Mouse (Mus musculus) ES-E14 (cell line): ENCODE results near the gene Dtd2. TPM values are rescaled to one million over a fixed set of nuclear protein-coding genes. Genes with fewer than 3 reads are reported as not detected.

Experiments used
- DNase-seq: peaks from one replicate; pipeline ENCODE4 v3.0.0-alpha.2; 2013; ENCODE audit warnings: low read depth, low spot score
- H3K27ac ChIP-seq: 2 replicates; pipeline ENCODE4 v1.5.1; 2012; ENCODE audit warnings: low read depth, mild to moderate bottlenecking, low read length, moderate library complexity, mixed read lengths; ENCODE audit not compliant: poor library complexity, insufficient read depth, severe bottlenecking
- H3K36me3 ChIP-seq: 2 replicates; pipeline ENCODE4 v1.6.1; 2012; ENCODE audit warnings: mild to moderate bottlenecking, low read length, moderate library complexity, mixed read lengths; ENCODE audit not compliant: control insufficient read depth, poor library complexity, insufficient read depth, severe bottlenecking
- H3K4me1 ChIP-seq, 2 experiments: fragments of 150-350 bp in 1 of 2; sonication (generic) in 1 of 2; 2 replicates each; pipeline ENCODE4 v1.6.1; 2012; ENCODE audit warnings: low read length in 2 of 2, mild to moderate bottlenecking in 1 of 2, mixed read lengths in 1 of 2; ENCODE audit not compliant: control insufficient read depth in 2 of 2, insufficient read depth in 2 of 2, poor library complexity in 1 of 2
- H3K4me3 ChIP-seq, 2 experiments: fragments of 150-350 bp in 1 of 2; sonication (generic) in 1 of 2; 2 replicates each; pipeline ENCODE4 v1.5.1; 2012; ENCODE audit warnings: low read length in 2 of 2, low read depth in 1 of 2, mild to moderate bottlenecking in 1 of 2, mixed read lengths in 1 of 2; ENCODE audit not compliant: insufficient read depth in 1 of 2, poor library complexity in 1 of 2, severe bottlenecking in 1 of 2
- H3K9ac ChIP-seq: 2 replicates; pipeline ENCODE4 v1.6.1; 2012; ENCODE audit warnings: low read depth, mild to moderate bottlenecking, low read length, mixed read lengths; ENCODE audit not compliant: poor library complexity, insufficient read depth, severe bottlenecking
- H3K9me3 ChIP-seq: fragments of 150-350 bp; sonication (generic); 2 replicates; pipeline ENCODE4 v1.6.1; 2012; ENCODE audit warnings: low read depth, mild to moderate bottlenecking, low read length; ENCODE audit not compliant: control insufficient read depth, insufficient read depth
- CHD2 ChIP-seq: IDR thresholded peaks from 2 replicates; pipeline ENCODE4 v1.6.1; 2014; ENCODE audit warnings: mild to moderate bottlenecking, low read depth, low read length, inconsistent platforms
- HCFC1 ChIP-seq: IDR thresholded peaks from 2 replicates; pipeline ENCODE4 v1.6.1; 2012; ENCODE audit warnings: low read length, inconsistent platforms, borderline replicate concordance; ENCODE audit not compliant: insufficient read depth
- MAFK ChIP-seq: IDR thresholded peaks from 2 replicates; pipeline ENCODE4 v1.6.1; 2014; ENCODE audit warnings: mild to moderate bottlenecking, low read depth, low read length, inconsistent platforms; ENCODE audit not compliant: insufficient read depth
- ZC3H11A ChIP-seq: IDR thresholded peaks from 2 replicates; pipeline ENCODE4 v1.6.1; 2012; ENCODE audit warnings: low read depth, mild to moderate bottlenecking, inconsistent platforms, low read length, borderline replicate concordance
- ZNF384 ChIP-seq: IDR thresholded peaks from 2 replicates; pipeline ENCODE4 v1.6.1; 2012; ENCODE audit warnings: low read depth, low read length, inconsistent platforms
- in situ Hi-C, 2 experiments: fragments of 600-800 bp; cut with MboI; formaldehyde crosslinking; loops; one replicate each; pipeline ENCODE4 v1.15.1; 2025; ENCODE audit warnings: low sequenced_read_pairs in 2 of 2, inconsistent platforms in 1 of 2; ENCODE audit not compliant: unreplicated experiment in 2 of 2
- total RNA-seq: library from RNA; depleted of rRNA; stranded (reverse); fragments of 300-350 nt; gene quantifications from 2 replicates; pipeline ENCODE4 v1.2.3, GENCODE M21; 2012

The Dtd2 gene
- total RNA-seq, 1 experiment = 11.9 TPM

GRCm38 (mm10) chr12:51990629-51991028 lies 15.7 kb downstream of the Dtd2 start:
- H3K9me3 ChIP-seq = no peaks in the 10 kb centered on the region
- no peak for DNase-seq
- H3K27ac ChIP-seq = no peak overlapping the region
- H3K36me3 ChIP-seq = no peaks in the 10 kb centered on the region
- no peaks in the 10 kb centered on the region for H3K4me1 ChIP-seq
- H3K9ac ChIP-seq = no peak overlapping the region
- in situ Hi-C loops = no loop called here
- TF ChIP-seq ZC3H11A (no peak), CHD2 (no peak), ZNF384 (no peak), HCFC1 (no peak), MAFK (no peak)
- no peak overlapping the region for H3K4me3 ChIP-seq

- TF ChIP-seq ZC3H11A = no peak
- TF ChIP-seq MAFK = no peak
- TF ChIP-seq ZNF384 = no peak
- no peak for TF ChIP-seq HCFC1
- TF ChIP-seq CHD2 = no peak
- in situ Hi-C loops = no loop called here
- H3K36me3 ChIP-seq = no peaks in the 10 kb centered on the region
- H3K4me1 ChIP-seq = no peaks in the 10 kb centered on the region; a peak in 1 of 4 replicates
- no peak overlapping the region for H3K9ac ChIP-seq
- no peak overlapping the region for H3K4me3 ChIP-seq
- no peak overlapping the region for H3K27ac ChIP-seq
- H3K9me3 ChIP-seq = no peaks in the 10 kb centered on the region
- no peak for DNase-seq
Measured at GRCm38 (mm10) chr12:51988536-51988935, 17.8 kb downstream of the Dtd2 start.

- H3K4me1 ChIP-seq = peaks cover 0 to 1% of the 10 kb centered on the region in 2 experiments; a peak in 1 of 4 replicates
- no peak for DNase-seq
- H3K27ac ChIP-seq = no peak overlapping the region
- H3K9ac ChIP-seq = no peak overlapping the region
- H3K36me3 ChIP-seq = no peaks in the 10 kb centered on the region
- H3K9me3 ChIP-seq = no peaks in the 10 kb centered on the region
- H3K4me3 ChIP-seq = no peak overlapping the region
- in situ Hi-C loops = no loop called here
- no peak for TF ChIP-seq ZNF384
- TF ChIP-seq CHD2 = no peak
- no peak for TF ChIP-seq HCFC1
- TF ChIP-seq MAFK = no peak
- TF ChIP-seq ZC3H11A = no peak
Measured at GRCm38 (mm10) chr12:51985826-51986225, 20.5 kb downstream of the Dtd2 start.

GRCm38 (mm10) chr12:51985163-51985748 lies 21.0 kb downstream of the Dtd2 start:
- Histone ChIP-seq H3K36me3 (no peaks in the 10 kb centered on the region), H3K27ac (no peak overlapping the region), H3K4me1 (peaks cover 0 to 1% of the 10 kb centered on the region in 2 experiments; a peak in 1 of 4 replicates), H3K9ac (no peak overlapping the region), H3K4me3 (no peak overlapping the region), H3K9me3 (no peaks in the 10 kb centered on the region)
- DNase-seq = no peak
- no peak for TF ChIP-seq MAFK
- TF ChIP-seq ZNF384 = no peak
- no peak for TF ChIP-seq ZC3H11A
- TF ChIP-seq HCFC1 = no peak
- TF ChIP-seq CHD2 = no peak
- in situ Hi-C loops = no loop called here
